ENCODE assay signal across 18 mouse cellular contexts in genomic region chr7:98937079-98937813, GRCm38 (mm10).
DNase-seq lines count a peak whose midpoint lies in the region; ATAC-seq and TF ChIP-seq lines count a peak whose summit lies in the region.
"Had no signal": no experiment of that assay in that cellular context is flagged by ENCODE, and none has a peak within 500 bp of the region (broad histone marks: within the 10 kb centered on the region; RNA-seq: fewer than 3 reads in every experiment).

No protein-coding gene starts in this region.

- TF ChIP-seq CTCF in hindbrain, postnatal 0 days (IDR thresholded peaks at IDR 0.05; ENCODE audit: low read depth) = no peak
- TF ChIP-seq CTCF in layer of hippocampus, adult 2 months (conservative IDR thresholded peaks at IDR 0.05) = no peak

- no peak overlapping the region for H3K27ac ChIP-seq in hindbrain, embryonic 15.5 days (replicated peaks)
- no peak overlapping the region for H3K27ac ChIP-seq in hindbrain, embryonic 11.5 days (ENCODE audit: low read depth, low read length)
- no peak overlapping the region for H3K27ac ChIP-seq in embryonic facial prominence, embryonic 14.5 days (replicated peaks; ENCODE audit: low read depth, low read length)
- no peak overlapping the region for H3K27ac ChIP-seq in hindbrain, postnatal 0 days
- H3K27ac ChIP-seq in neural tube, embryonic 15.5 days (replicated peaks) = no peak overlapping the region
- no peak overlapping the region for H3K27ac ChIP-seq in layer of hippocampus, adult 2 months

- DNase-seq in hindbrain, embryonic 11.5 days (ENCODE audit: low spot score) = no peak
- DNase-seq in embryonic facial prominence, embryonic 14.5 days (ENCODE audit: low spot score) = peak; percentile 60
- peak; percentile 33 for DNase-seq in hindbrain, postnatal 0 days (ENCODE audit: low spot score)
- DNase-seq in left cerebral cortex, postnatal 14 days (ENCODE audit: low spot score in 2 of 2) = no peak
- no peak for DNase-seq in layer of hippocampus, adult 2 months (ENCODE audit: low spot score in 2 of 2)
- DNase-seq: adrenal gland, adult 8-10 months; cerebellum, adult 2 months; forebrain, postnatal 0 days; kidney, adult 8-10 months; kidney, postnatal 4 days; liver; lung, adult 18-20 months; right cerebral cortex, postnatal 14 days; thymus, adult 18-20 months had no signal

- no peaks in the 10 kb centered on the region for H3K27me3 ChIP-seq in hindbrain, embryonic 15.5 days
- no peaks in the 10 kb centered on the region for H3K27me3 ChIP-seq in hindbrain, embryonic 11.5 days (ENCODE audit: control insufficient read depth, insufficient read depth, low read length)
- H3K27me3 ChIP-seq in embryonic facial prominence, embryonic 14.5 days (replicated peaks; ENCODE audit: control insufficient read depth, insufficient read depth, low read length) = no peaks in the 10 kb centered on the region
- no peaks in the 10 kb centered on the region for H3K27me3 ChIP-seq in hindbrain, postnatal 0 days (ENCODE audit: insufficient read depth, low read length)
- no peaks in the 10 kb centered on the region for H3K27me3 ChIP-seq in neural tube, embryonic 15.5 days (replicated peaks)
- H3K27me3 ChIP-seq: heart, embryonic 12.5 days had no signal

- no peak overlapping the region for H3K4me2 ChIP-seq in hindbrain, embryonic 15.5 days
- no peak overlapping the region for H3K4me2 ChIP-seq in hindbrain, embryonic 11.5 days (replicated peaks; ENCODE audit: low read depth, low read length)
- no peak overlapping the region for H3K4me2 ChIP-seq in embryonic facial prominence, embryonic 14.5 days (ENCODE audit: low read depth, low read length)
- no peak overlapping the region for H3K4me2 ChIP-seq in hindbrain, postnatal 0 days (ENCODE audit: low read depth, low read length)
- H3K4me2 ChIP-seq in neural tube, embryonic 15.5 days = no peak overlapping the region
- H3K4me2 ChIP-seq: heart, embryonic 12.5 days had no signal

- 0 out of 2 replicates have a peak, but pooled peaks have one; percentile 27 for ATAC-seq in hindbrain, embryonic 15.5 days (ENCODE audit: low FRiP score, low read depth)
- ATAC-seq in hindbrain, embryonic 11.5 days (ENCODE audit: low FRiP score) = no peak
- ATAC-seq in embryonic facial prominence, embryonic 14.5 days (ENCODE audit: low read depth) = 0 out of 2 replicates have a peak, but pooled peaks have one; percentile 18
- peak; percentile 68; the same call in 1 of the 2 replicates for ATAC-seq in hindbrain, postnatal 0 days
- ATAC-seq in neural tube, embryonic 15.5 days (ENCODE audit: low FRiP score) = 0 out of 2 replicates have a peak, but pooled peaks have one; percentile 38
- ATAC-seq: CD4-positive, CD25-positive, alpha-beta regulatory T cell, adult 4 months; forebrain, postnatal 0 days had no signal

- intact Hi-C loops in left cerebral cortex, postnatal 14 days (cut with DNase I) = no loop called here

- H3K9ac ChIP-seq in hindbrain, embryonic 15.5 days = no peak overlapping the region
- H3K9ac ChIP-seq in hindbrain, embryonic 11.5 days (ENCODE audit: low read depth, low read length) = no peak overlapping the region
- H3K9ac ChIP-seq in embryonic facial prominence, embryonic 14.5 days (ENCODE audit: low read depth, low read length) = 0 out of 2 replicates have a peak overlapping the region, but pooled peaks have one; percentile 30
- H3K9ac ChIP-seq in hindbrain, postnatal 0 days (replicated peaks; ENCODE audit: low read length) = no peak overlapping the region
- no peak overlapping the region for H3K9ac ChIP-seq in neural tube, embryonic 15.5 days (replicated peaks)
- H3K9ac ChIP-seq: forebrain, postnatal 0 days; heart, embryonic 12.5 days had no signal

- H3K36me3 ChIP-seq in hindbrain, embryonic 15.5 days = no peaks in the 10 kb centered on the region
- no peaks in the 10 kb centered on the region for H3K36me3 ChIP-seq in hindbrain, embryonic 11.5 days (ENCODE audit: control insufficient read depth, insufficient read depth, low read length)
- no peaks in the 10 kb centered on the region for H3K36me3 ChIP-seq in embryonic facial prominence, embryonic 14.5 days (ENCODE audit: control insufficient read depth, insufficient read depth, low read length)
- H3K36me3 ChIP-seq in hindbrain, postnatal 0 days (ENCODE audit: insufficient read depth, low read length) = no peaks in the 10 kb centered on the region
- no peaks in the 10 kb centered on the region for H3K36me3 ChIP-seq in neural tube, embryonic 15.5 days
- H3K36me3 ChIP-seq: heart, embryonic 12.5 days had no signal

- H3K4me3 ChIP-seq in hindbrain, embryonic 15.5 days = no peak overlapping the region
- H3K4me3 ChIP-seq in hindbrain, embryonic 11.5 days (ENCODE audit: low read depth, low read length) = no peak overlapping the region
- H3K4me3 ChIP-seq in embryonic facial prominence, embryonic 14.5 days (ENCODE audit: low read depth, low read length) = no peak overlapping the region
- H3K4me3 ChIP-seq in hindbrain, postnatal 0 days (ENCODE audit: low read length) = no peak overlapping the region
- no peak overlapping the region for H3K4me3 ChIP-seq in neural tube, embryonic 15.5 days (replicated peaks)
- H3K4me3 ChIP-seq in layer of hippocampus, adult 2 months = no peak overlapping the region
- H3K4me3 ChIP-seq: heart, embryonic 12.5 days had no signal

- H3K9me3 ChIP-seq in hindbrain, embryonic 15.5 days = no peaks in the 10 kb centered on the region
- H3K9me3 ChIP-seq in hindbrain, embryonic 11.5 days (ENCODE audit: control insufficient read depth, low read length) = no peaks in the 10 kb centered on the region
- H3K9me3 ChIP-seq in embryonic facial prominence, embryonic 14.5 days (ENCODE audit: control insufficient read depth, low read length) = no peaks in the 10 kb centered on the region
- H3K9me3 ChIP-seq in hindbrain, postnatal 0 days (ENCODE audit: low read length) = no peaks in the 10 kb centered on the region
- H3K9me3 ChIP-seq in neural tube, embryonic 15.5 days (replicated peaks) = no peaks in the 10 kb centered on the region
- H3K9me3 ChIP-seq: heart, embryonic 12.5 days had no signal

- 51% methylated on average over 20 of the region's 20 CpGs for WGBS in hindbrain, embryonic 15.5 days
- 72% methylated on average over 20 of the region's 20 CpGs for WGBS in hindbrain, embryonic 11.5 days
- WGBS in embryonic facial prominence, embryonic 14.5 days = 59% methylated on average over 20 of the region's 20 CpGs
- WGBS in hindbrain, postnatal 0 days = 44% methylated on average over 20 of the region's 20 CpGs
- WGBS in neural tube, embryonic 15.5 days = 27% methylated on average over 20 of the region's 20 CpGs

- peaks cover 14% of the 10 kb centered on the region; the same call in 1 of the 2 replicates for H3K4me1 ChIP-seq in hindbrain, embryonic 15.5 days (replicated peaks)
- no peaks in the 10 kb centered on the region for H3K4me1 ChIP-seq in hindbrain, embryonic 11.5 days (replicated peaks; ENCODE audit: control insufficient read depth, insufficient read depth, low read length)
- peaks cover 4% of the 10 kb centered on the region; the same call in 1 of the 2 replicates for H3K4me1 ChIP-seq in embryonic facial prominence, embryonic 14.5 days (ENCODE audit: control insufficient read depth, insufficient read depth, low read length)
- H3K4me1 ChIP-seq in hindbrain, postnatal 0 days (ENCODE audit: insufficient read depth, low read length) = no peaks in the 10 kb centered on the region
- H3K4me1 ChIP-seq in neural tube, embryonic 15.5 days = peaks cover 29% of the 10 kb centered on the region

Comparison
In these comparisons a context has a peak if more than half of its experiments do, and no peak if none do; other contexts are left out.
1. DNase-seq: peak in embryonic facial prominence, embryonic 14.5 days (single experiment) and hindbrain, postnatal 0 days (single experiment); none in hindbrain, embryonic 11.5 days (single experiment), left cerebral cortex, postnatal 14 days (0 of 2) and layer of hippocampus, adult 2 months (0 of 2).